Mouse (Mus musculus) hindbrain, embryonic 16.5 days (tissue): Measurements from ENCODE around the gene Rtel1. TPM values are rescaled to one million over a fixed set of nuclear protein-coding genes. Genes with fewer than 3 reads are reported as not detected.

Experiments
- ATAC-seq: fragments of 200-750 bp; cut with Nextera tagmentation; 2 replicates; pipeline ENCODE4 v1.8.0; 2017; ENCODE audit warnings: moderate TSS enrichment, moderate library complexity
- H3K27ac ChIP-seq: fragments of 300-500 bp; sonication (generic); 2 replicates; pipeline ENCODE4 v1.5.1; 2014; ENCODE audit warnings: low read depth, mild to moderate bottlenecking, control low read depth, low read length, moderate library complexity
- H3K27me3 ChIP-seq: fragments of 300-500 bp; sonication (generic); replicated peaks from 2 replicates; pipeline ENCODE4 v1.6.1; 2014; ENCODE audit warnings: low read length; ENCODE audit not compliant: control insufficient read depth, insufficient read depth
- H3K36me3 ChIP-seq: fragments of 300-500 bp; sonication (generic); 2 replicates; pipeline ENCODE4 v1.6.1; 2014; ENCODE audit warnings: mild to moderate bottlenecking, low read length, moderate library complexity, mixed read lengths; ENCODE audit not compliant: control insufficient read depth, insufficient read depth
- H3K4me1 ChIP-seq: fragments of 300-500 bp; sonication (generic); 2 replicates; pipeline ENCODE4 v1.6.1; 2014; ENCODE audit warnings: low read depth, low read length; ENCODE audit not compliant: control insufficient read depth, insufficient read depth
- H3K4me2 ChIP-seq: fragments of 300-500 bp; sonication (generic); 2 replicates; pipeline ENCODE4 v1.6.1; 2014; ENCODE audit warnings: mild to moderate bottlenecking, low read length, control low read depth, moderate library complexity
- H3K4me3 ChIP-seq: fragments of 300-500 bp; sonication (generic); 2 replicates; pipeline ENCODE4 v1.5.1; 2014; ENCODE audit warnings: mild to moderate bottlenecking, low read length, control low read depth, moderate library complexity
- H3K9ac ChIP-seq: fragments of 300-500 bp; sonication (generic); 2 replicates; pipeline ENCODE4 v1.6.1; 2014; ENCODE audit warnings: low read depth, mild to moderate bottlenecking, control low read depth, low read length, moderate library complexity
- H3K9me3 ChIP-seq: fragments of 300-500 bp; sonication (generic); 2 replicates; pipeline ENCODE4 v1.6.1; 2014; ENCODE audit warnings: mild to moderate bottlenecking, low read length, moderate library complexity; ENCODE audit not compliant: control insufficient read depth
- WGBS: fragments of 180-500 bp; shearing (Covaris S2); extraction: QIAGEN DNeasy Blood & Tissue Kit; methylation state at CpG from one replicate; pipeline ENCODE4 v1.1.7; 2014; 5-methylcytosine and 5-hydroxymethylcytosine counted together
- polyA plus RNA-seq: library from polyadenylated mRNA; unstranded; fragments of >200 nt; fragmentation: Nextera tagmentation; extraction: Ambion mirVana; gene quantifications from 2 replicates; pipeline ENCODE4 v1.2.1, GENCODE M21; 2015

Rtel1 gene
- polyA plus RNA-seq, 1 experiment from 2014 or later: 33.7 TPM

DNA sequence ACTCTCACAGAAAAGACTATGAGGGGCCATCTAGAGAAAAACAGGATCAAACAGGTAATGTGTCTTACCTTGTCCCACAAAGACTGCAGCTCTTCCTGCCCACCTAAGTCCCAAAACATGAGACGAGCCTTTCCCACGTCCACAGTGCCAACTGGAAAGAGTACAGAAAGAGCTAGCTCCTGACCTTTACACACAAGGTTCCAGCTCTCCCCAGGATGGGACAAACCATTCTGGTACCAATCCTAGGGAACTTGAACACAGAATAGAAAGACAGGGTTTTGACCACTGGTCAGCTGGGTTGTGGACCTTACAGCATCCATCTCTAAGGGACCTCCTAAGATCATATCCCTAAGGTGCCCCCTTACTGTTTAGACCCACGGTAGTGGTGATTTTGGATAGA is 44.4 kb downstream of the Rtel1 start:
- 81% methylated on average over 3 of the region's 3 CpGs for WGBS
- no peak overlapping the region for H3K27ac ChIP-seq
- peak overlapping the region; percentile 52 for H3K4me3 ChIP-seq
- H3K4me2 ChIP-seq: peak overlapping the region; percentile 69
- ATAC-seq: no peak
- H3K36me3 ChIP-seq: peaks cover 16% of the 10 kb centered on the region
- peaks cover 29% of the 10 kb centered on the region for H3K4me1 ChIP-seq
- H3K9me3 ChIP-seq: no peaks in the 10 kb centered on the region
- H3K9ac ChIP-seq: peak overlapping the region; percentile 78
- H3K27me3 ChIP-seq: no peaks in the 10 kb centered on the region

DNA sequence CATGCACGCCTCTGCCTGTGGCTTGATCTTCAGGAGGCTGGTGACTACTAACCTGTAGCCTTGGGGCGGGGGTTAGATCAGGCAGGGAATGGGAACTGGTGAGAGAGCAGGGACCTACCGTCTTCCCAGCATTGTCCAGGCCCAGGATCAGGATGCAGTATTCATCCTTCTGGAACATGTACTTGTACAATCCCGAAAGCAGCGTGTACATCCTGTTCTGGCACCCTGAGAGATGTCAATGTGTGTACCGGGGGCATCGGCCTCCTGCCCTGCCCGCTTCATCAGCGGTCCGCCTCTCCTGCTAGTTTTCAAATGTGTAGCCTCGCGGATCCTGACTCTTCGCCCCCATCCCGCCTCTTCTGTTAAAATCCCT is 44.9 kb downstream of the Rtel1 start:
- peak overlapping the region; percentile 52 for H3K4me3 ChIP-seq
- no peaks in the 10 kb centered on the region for H3K9me3 ChIP-seq
- H3K27ac ChIP-seq: peak overlapping the region; percentile 92
- WGBS: 13% methylated on average over 14 of the region's 14 CpGs
- no peaks in the 10 kb centered on the region for H3K27me3 ChIP-seq
- peak overlapping the region; percentile 78 for H3K9ac ChIP-seq
- H3K4me1 ChIP-seq: peaks cover 29% of the 10 kb centered on the region
- H3K4me2 ChIP-seq: peak overlapping the region; percentile 69
- peaks cover 12% of the 10 kb centered on the region for H3K36me3 ChIP-seq
- ATAC-seq: no peak

DNA sequence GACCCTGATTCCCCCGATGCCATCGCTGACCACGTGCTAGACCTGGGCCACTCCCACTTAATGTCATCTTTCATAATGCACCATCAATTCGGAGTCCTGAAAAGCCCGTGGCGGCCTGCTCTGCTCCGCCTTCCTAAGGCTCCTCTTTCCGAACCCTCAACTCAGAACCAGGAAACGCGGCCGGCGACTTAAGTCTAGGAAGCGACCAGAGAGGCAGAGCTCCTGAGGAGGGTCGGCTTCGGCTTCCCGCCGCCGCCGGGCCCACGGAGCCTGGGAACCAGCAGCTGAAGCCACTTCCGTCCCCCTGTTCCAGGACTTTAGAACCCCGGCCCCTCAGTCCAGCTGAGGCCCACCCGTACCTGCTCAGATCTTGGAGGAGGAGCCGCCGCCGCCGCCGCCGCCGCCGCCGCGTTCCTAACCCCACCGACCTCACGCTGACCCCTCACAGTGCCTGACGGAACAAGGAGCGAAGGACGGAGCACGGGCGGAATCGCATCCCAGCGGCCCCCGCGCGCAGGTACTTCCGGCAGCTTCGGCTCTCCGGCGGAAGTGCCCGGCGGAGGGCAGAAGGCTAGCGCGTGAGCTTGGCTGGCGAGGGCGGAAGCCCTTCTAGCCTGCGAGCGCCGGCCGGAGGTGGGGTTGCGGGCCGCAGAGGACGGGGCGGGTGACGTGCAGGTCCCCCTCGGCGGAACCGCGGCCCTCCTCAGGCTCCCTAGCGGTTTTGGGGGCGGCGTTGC is 45.5 kb downstream of the Rtel1 start, which contains the start of the genes Zgpat and Arfrp1:
Gene Zgpat (plus strand): TSS at position 69 of the 737 bp plus-strand sequence.
Gene Arfrp1 (minus strand): TSS at position 545 of the 737 bp plus-strand sequence.
- Histone ChIP-seq H3K36me3 (peaks cover 8% of the 10 kb centered on the region), H3K4me1 (peaks cover 29% of the 10 kb centered on the region), H3K4me3 (peak within 1 kb of the TSS; percentile 52), H3K27ac (peak within 1 kb of the TSS; percentile 92), H3K27me3 (no peaks in the 10 kb centered on the region), H3K9ac (peak within 1 kb of the TSS; percentile 78), H3K9me3 (no peaks in the 10 kb centered on the region), H3K4me2 (peak within 1 kb of the TSS; percentile 69)
- under 1% methylated on average over 71 of the region's 71 CpGs for WGBS
- peak; percentile 94 for ATAC-seq

GRCm38 (mm10) chr2:181365655-181366075 is 46.1 kb downstream of the Rtel1 start:
- peaks cover 29% of the 10 kb centered on the region for H3K4me1 ChIP-seq

GRCm38 (mm10) chr2:181370001-181370400 is 50.5 kb downstream of the Rtel1 start:
- no peaks in the 10 kb centered on the region for H3K27me3 ChIP-seq
- no peak overlapping the region for H3K4me3 ChIP-seq
- H3K27ac ChIP-seq: no peak overlapping the region
- no peak overlapping the region for H3K9ac ChIP-seq
- H3K36me3 ChIP-seq: 0 out of 2 replicates have a peak, but pooled peaks cover 4% of the 10 kb centered on the region
- H3K9me3 ChIP-seq: no peaks in the 10 kb centered on the region
- peaks cover 21% of the 10 kb centered on the region for H3K4me1 ChIP-seq
- H3K4me2 ChIP-seq: no peak overlapping the region
- WGBS: 98% methylated on average over 5 of the region's 5 CpGs
- ATAC-seq: no peak

More at GRCm38 (mm10) chr2:181365655-181366075, 46.1 kb downstream of the Rtel1 start:
- peak overlapping the region; percentile 92 for H3K27ac ChIP-seq
- no peaks in the 10 kb centered on the region for H3K9me3 ChIP-seq
- H3K9ac ChIP-seq: peak overlapping the region; percentile 78
- H3K4me3 ChIP-seq: peak overlapping the region; percentile 52
- H3K4me2 ChIP-seq: peak overlapping the region; percentile 69
- ATAC-seq: peak; percentile 66
- WGBS: under 1% methylated on average over 20 of the region's 20 CpGs
- peaks cover 10% of the 10 kb centered on the region for H3K36me3 ChIP-seq
- H3K27me3 ChIP-seq: no peaks in the 10 kb centered on the region

GRCm38 (mm10) chr2:181375787-181376186 is 56.2 kb downstream of the Rtel1 start:
- Histone ChIP-seq H3K36me3 (peaks cover 20% of the 10 kb centered on the region), H3K27me3 (no peaks in the 10 kb centered on the region), H3K9me3 (no peaks in the 10 kb centered on the region), H3K4me3 (no peak overlapping the region), H3K9ac (no peak overlapping the region), H3K4me2 (no peak overlapping the region), H3K4me1 (no peaks in the 10 kb centered on the region), H3K27ac (no peak overlapping the region)
- no peak for ATAC-seq
- 96% methylated on average over 2 of the region's 2 CpGs for WGBS

DNA sequence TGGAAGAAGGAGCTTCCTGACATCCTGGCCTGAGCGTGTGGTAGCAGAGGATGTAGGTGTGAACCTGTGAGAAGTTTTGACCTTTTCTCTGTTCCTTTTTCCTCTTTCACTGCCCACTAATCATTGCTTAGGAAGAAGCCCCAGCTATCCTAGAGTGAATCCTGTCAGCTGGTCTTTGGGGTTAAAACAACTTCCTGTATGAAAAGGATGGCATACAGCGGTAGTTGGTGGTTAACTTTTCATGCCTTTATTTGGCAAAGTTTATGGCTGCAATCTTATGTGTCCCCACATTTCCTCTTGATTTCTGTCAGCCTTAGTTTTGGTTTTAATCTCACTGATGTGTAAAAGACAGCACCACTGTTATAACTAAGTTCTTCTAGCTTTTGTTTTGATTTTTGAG is 57.7 kb downstream of the Rtel1 start:
- Histone ChIP-seq H3K9me3 (no peaks in the 10 kb centered on the region), H3K4me2 (no peak overlapping the region), H3K27me3 (no peaks in the 10 kb centered on the region), H3K36me3 (peaks cover 22% of the 10 kb centered on the region), H3K4me3 (no peak overlapping the region), H3K27ac (no peak overlapping the region), H3K9ac (no peak overlapping the region), H3K4me1 (no peaks in the 10 kb centered on the region)
- no peak for ATAC-seq
- WGBS: 91% methylated on average over 2 of the region's 2 CpGs

- H3K27me3 ChIP-seq: no peaks in the 10 kb centered on the region
- no peak for ATAC-seq
- H3K9ac ChIP-seq: no peak overlapping the region
- no peak overlapping the region for H3K27ac ChIP-seq
- no peak overlapping the region for H3K4me2 ChIP-seq
- peaks cover 33% of the 10 kb centered on the region for H3K36me3 ChIP-seq
- H3K9me3 ChIP-seq: no peaks in the 10 kb centered on the region
- WGBS: 93% methylated on average over 5 of the region's 5 CpGs
- no peak overlapping the region for H3K4me3 ChIP-seq
- H3K4me1 ChIP-seq: no peaks in the 10 kb centered on the region
Measured at GRCm38 (mm10) chr2:181378701-181379100, 59.2 kb downstream of the Rtel1 start.

DNA sequence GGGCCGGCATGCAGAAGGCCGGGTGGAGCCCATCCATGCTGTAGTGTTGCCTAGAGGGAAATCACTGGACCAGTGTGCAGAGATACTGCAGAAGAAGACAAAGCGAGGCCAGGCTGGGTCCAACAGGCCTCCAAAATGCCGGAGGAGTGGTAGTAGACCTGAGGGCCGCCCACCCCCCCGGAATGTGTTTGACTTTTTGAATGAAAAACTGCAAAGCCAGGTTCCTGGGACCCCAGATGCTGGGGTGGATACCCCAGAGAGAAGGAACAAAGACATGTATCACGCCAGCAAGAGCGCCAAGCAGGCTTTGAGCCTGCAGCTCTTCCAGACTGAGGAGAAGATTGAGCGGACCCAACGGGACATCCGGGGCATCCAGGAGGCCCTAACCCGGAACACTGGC is 60.2 kb downstream of the Rtel1 start, which contains the start of gene Lime1:
Gene Lime1 (plus strand): TSS at position 301 of the 400 bp plus-strand sequence.
- Histone ChIP-seq H3K9ac (no peak within 1 kb of the TSS), H3K4me2 (no peak within 1 kb of the TSS), H3K4me1 (peaks cover under 1% of the 10 kb centered on the region; the same call in 1 of the 2 replicates), H3K9me3 (no peaks in the 10 kb centered on the region), H3K27me3 (no peaks in the 10 kb centered on the region), H3K4me3 (no peak within 1 kb of the TSS), H3K27ac (no peak within 1 kb of the TSS), H3K36me3 (peaks cover 33% of the 10 kb centered on the region)
- ATAC-seq: no peak
- WGBS: 95% methylated on average over 12 of the region's 12 CpGs
